Mouse (Mus musculus) bone marrow macrophage, adult 2 months (primary cell): ENCODE data around the gene S100a8. TPM values are rescaled to one million over a fixed set of nuclear protein-coding genes. Genes with fewer than 3 reads are reported as not detected.

Experiments used
- H3K27ac ChIP-seq: 2 replicates; pipeline ENCODE4 v1.5.1; 2012; ENCODE audit warnings: low read depth, low read length; ENCODE audit not compliant: insufficient read depth
- H3K4me1 ChIP-seq: 2 replicates; pipeline ENCODE4 v1.6.1; 2012; ENCODE audit warnings: low read length; ENCODE audit not compliant: control insufficient read depth, insufficient read depth
- H3K4me3 ChIP-seq: 2 replicates; pipeline ENCODE4 v1.5.1; 2012; ENCODE audit warnings: mild to moderate bottlenecking, low read length, moderate library complexity; ENCODE audit not compliant: insufficient read depth
- CTCF ChIP-seq: IDR thresholded peaks from 2 replicates; pipeline ENCODE4 v1.5.1; 2012; ENCODE audit warnings: low read depth, mild to moderate bottlenecking, low read length, moderate library complexity
- POLR2A ChIP-seq: IDR thresholded peaks from 2 replicates; pipeline ENCODE4 v1.6.1; 2012; ENCODE audit warnings: mild to moderate bottlenecking, low read depth, low read length, borderline replicate concordance
- polyA plus RNA-seq: library from polyadenylated mRNA; stranded (reverse); fragments of >200 nt; gene quantifications from 2 replicates; pipeline ENCODE4 v1.2.4, GENCODE M21; 2012; ENCODE audit not compliant: missing spikeins, insufficient read depth, insufficient read length

Gene S100a8
- polyA plus RNA-seq, 1 experiment, result 16.9 TPM

GRCm38 (mm10) chr3:90639511-90640154 is 29.1 kb upstream of the S100a8 start:
- no peak overlapping the region for H3K4me3 ChIP-seq
- TF ChIP-seq CTCF, result peak; percentile 51
- TF ChIP-seq POLR2A, result no peak
- peaks cover 4% of the 10 kb centered on the region; the same call in 1 of the 2 replicates for H3K4me1 ChIP-seq
- H3K27ac ChIP-seq, result no peak overlapping the region

- Histone ChIP-seq H3K4me1 (peaks cover 4% of the 10 kb centered on the region; the same call in 1 of the 2 replicates), H3K4me3 (no peak overlapping the region)
- TF ChIP-seq CTCF, result no peak
- no peak for TF ChIP-seq POLR2A
These were observed 27.8 kb upstream of the S100a8 start for GRCm38 (mm10) chr3:90640981-90641380.

GRCm38 (mm10) chr3:90644220-90644619 is 24.6 kb upstream of the S100a8 start:
- peaks cover 4% of the 10 kb centered on the region; the same call in 1 of the 2 replicates for H3K4me1 ChIP-seq
- no peak overlapping the region for H3K4me3 ChIP-seq
- peak; percentile 60 for TF ChIP-seq CTCF
- no peak for TF ChIP-seq POLR2A
- no peak overlapping the region for H3K27ac ChIP-seq

More at GRCm38 (mm10) chr3:90640981-90641380, 27.8 kb upstream of the S100a8 start:
- H3K27ac ChIP-seq, result no peak overlapping the region

- TF ChIP-seq CTCF, result no peak
- TF ChIP-seq POLR2A, result no peak
- Histone ChIP-seq H3K4me1 (no peaks in the 10 kb centered on the region), H3K4me3 (no peak overlapping the region), H3K27ac (no peak overlapping the region)
These were observed 21.5 kb upstream of the S100a8 start for GRCm38 (mm10) chr3:90647291-90647690.

GRCm38 (mm10) chr3:90648981-90649380 is 19.8 kb upstream of the S100a8 start:
- no peak for TF ChIP-seq POLR2A
- TF ChIP-seq CTCF, result no peak
- no peak overlapping the region for H3K4me3 ChIP-seq
- no peak overlapping the region for H3K27ac ChIP-seq
- no peaks in the 10 kb centered on the region for H3K4me1 ChIP-seq

- Histone ChIP-seq H3K27ac (no peak overlapping the region), H3K4me1 (no peaks in the 10 kb centered on the region), H3K4me3 (no peak overlapping the region)
- TF ChIP-seq CTCF, result no peak
- no peak for TF ChIP-seq POLR2A
These were observed 18.9 kb upstream of the S100a8 start for GRCm38 (mm10) chr3:90649832-90650231.

- Histone ChIP-seq H3K4me1 (no peaks in the 10 kb centered on the region), H3K27ac (no peak overlapping the region), H3K4me3 (no peak overlapping the region)
- TF ChIP-seq POLR2A (no peak), CTCF (peak; percentile 72)
These were observed 15.8 kb upstream of the S100a8 start for GRCm38 (mm10) chr3:90652878-90653508.

GRCm38 (mm10) chr3:90653717-90654116 is 15.1 kb upstream of the S100a8 start, which contains the start of gene S100a7a:
Gene S100a7a, plus strand, starts transcription at chr3:90654017.
- no peaks in the 10 kb centered on the region for H3K4me1 ChIP-seq
- TF ChIP-seq CTCF (no peak), POLR2A (no peak)
- H3K4me3 ChIP-seq, result no peak within 1 kb of the TSS
- no peak within 1 kb of the TSS for H3K27ac ChIP-seq

GRCm38 (mm10) chr3:90657405-90657804 is 11.4 kb upstream of the S100a8 start:
- Histone ChIP-seq H3K27ac (no peak overlapping the region), H3K4me3 (no peak overlapping the region), H3K4me1 (peaks cover 8% of the 10 kb centered on the region)
- TF ChIP-seq CTCF, result no peak; the same call in 1 of the 2 replicates
- no peak for TF ChIP-seq POLR2A
